Mouse (Mus musculus) erythroblast, embryonic 14.5 days (primary cell): ENCODE measurements around the gene St6galnac5.

Experiments used
- GATA1 ChIP-seq: IDR thresholded peaks from 2 replicates; pipeline ENCODE4 v1.6.1; 2012; ENCODE audit warnings: low read length, inconsistent platforms, mixed read lengths
- TAL1 ChIP-seq: IDR thresholded peaks from 3 replicates; pipeline ENCODE4 v1.6.1; 2012; ENCODE audit warnings: low read length, inconsistent platforms, mixed read lengths

DNA sequence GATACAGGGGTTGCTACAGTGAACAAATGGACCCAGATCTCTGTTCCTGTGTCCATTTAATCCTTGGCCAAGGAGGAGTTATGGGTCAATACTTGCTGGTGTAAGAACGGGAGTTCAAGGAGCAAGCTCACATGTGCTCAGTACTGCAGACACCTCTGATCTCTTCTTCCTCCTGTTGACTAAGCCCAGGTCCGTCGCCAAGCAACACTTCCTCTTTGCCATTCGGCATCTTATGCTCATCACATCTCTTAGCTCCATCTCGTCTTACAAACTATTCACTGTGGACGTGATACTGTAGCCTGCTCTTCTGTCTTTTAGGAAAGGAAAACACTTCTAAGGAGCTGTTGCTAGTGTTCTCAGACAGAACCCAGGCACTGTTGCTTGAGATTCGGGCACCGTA is 64.5 kb downstream of the St6galnac5 start:
- no peak for TF ChIP-seq GATA1
- TF ChIP-seq TAL1: no peak
